Mouse (Mus musculus) forebrain, embryonic 14.5 days (tissue): Measurements from ENCODE around the gene Slc19a2. TPM values are rescaled to one million over a fixed set of nuclear protein-coding genes. Genes with fewer than 3 reads are reported as not detected.

Experiments
- ATAC-seq: fragments of 200-750 bp; cut with Nextera tagmentation; 2 replicates; pipeline ENCODE4 v1.8.0; 2017; ENCODE audit warnings: mild to moderate bottlenecking, moderate library complexity
- DNase-seq: peaks from one replicate; pipeline ENCODE4 v3.0.0-alpha.2; 2015; ENCODE audit warnings: low spot score
- H3K27ac ChIP-seq: fragments of 300-500 bp; sonication (generic); 2 replicates; pipeline ENCODE4 v1.5.1; 2014; ENCODE audit warnings: low read depth, mild to moderate bottlenecking, control low read depth, low read length, moderate library complexity
- H3K27me3 ChIP-seq: fragments of 300-500 bp; sonication (generic); replicated peaks from 2 replicates; pipeline ENCODE4 v1.6.1; 2014; ENCODE audit warnings: low read length, control low read depth, mixed read lengths; ENCODE audit not compliant: control insufficient read depth, insufficient read depth
- H3K36me3 ChIP-seq: fragments of 300-500 bp; sonication (generic); 2 replicates; pipeline ENCODE4 v1.6.1; 2014; ENCODE audit warnings: low read length, control low read depth; ENCODE audit not compliant: control insufficient read depth, insufficient read depth
- H3K4me1 ChIP-seq: fragments of 300-500 bp; sonication (generic); 2 replicates; pipeline ENCODE4 v1.6.1; 2014; ENCODE audit warnings: antibody characterized with exemption, low read length, control low read depth; ENCODE audit not compliant: control insufficient read depth, insufficient read depth
- H3K4me2 ChIP-seq: fragments of 300-500 bp; sonication (generic); 2 replicates; pipeline ENCODE4 v1.6.1; 2014; ENCODE audit warnings: mild to moderate bottlenecking, control low read depth, low read length
- H3K4me3 ChIP-seq: fragments of 300-500 bp; sonication (generic); 2 replicates; pipeline ENCODE4 v1.5.1; 2014; ENCODE audit warnings: low read depth, low read length, control low read depth
- H3K9ac ChIP-seq: fragments of 300-500 bp; sonication (generic); 2 replicates; pipeline ENCODE4 v1.6.1; 2014; ENCODE audit warnings: mild to moderate bottlenecking, low read length, control low read depth, moderate library complexity
- H3K9me3 ChIP-seq: fragments of 300-500 bp; sonication (generic); replicated peaks from 2 replicates; pipeline ENCODE4 v1.6.1; 2016; ENCODE audit warnings: low read length, control low read depth, mixed read lengths; ENCODE audit not compliant: control insufficient read depth
- WGBS: fragments of 180-500 bp; shearing (Covaris S2); extraction: QIAGEN DNeasy Blood & Tissue Kit; methylation state at CpG from one replicate; pipeline ENCODE4 v1.1.7; 2014; 5-methylcytosine and 5-hydroxymethylcytosine counted together
- polyA plus RNA-seq: library from polyadenylated mRNA; unstranded; fragments of >200 nt; fragmentation: Nextera tagmentation; extraction: Ambion mirVana; gene quantifications from 2 replicates; pipeline ENCODE4 v1.2.1, GENCODE M21; 2014

The Slc19a2 gene
- 6.7 and 7.2 TPM in 2 replicates for polyA plus RNA-seq

- ATAC-seq, result peak; percentile 95
- peak within 1 kb of the TSS; percentile 67; the same call in 1 of the 2 replicates for H3K27ac ChIP-seq
- WGBS, result under 1% methylated on average over 53 of the region's 79 CpGs
Measured at GRCm38 (mm10) chr1:164248465-164249331, at the start of gene Slc19a2. TSS of gene Slc19a2 (plus strand) at chr1:164249046.

DNA sequence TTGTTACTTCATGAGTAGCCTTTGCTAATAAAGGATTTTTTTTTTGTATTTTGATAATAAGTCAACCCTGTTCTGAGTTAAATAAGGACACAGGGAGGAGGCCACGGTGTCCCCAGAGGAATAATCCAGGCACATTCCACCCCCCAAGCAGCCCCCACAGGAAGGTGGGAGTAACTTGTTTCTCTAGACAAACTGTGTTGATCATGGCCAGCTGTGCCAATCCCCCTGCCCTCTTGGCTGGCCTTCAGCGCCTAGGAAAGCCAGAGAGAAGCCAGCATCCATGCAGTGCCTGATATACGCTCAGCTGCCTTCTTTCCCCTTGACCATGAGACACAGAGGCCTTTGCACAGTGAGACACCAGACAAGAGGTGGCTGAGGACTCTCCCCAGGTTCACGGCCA, 49.3 kb upstream of the Slc19a2 start:
- no peaks in the 10 kb centered on the region for H3K4me1 ChIP-seq
- no peak for ATAC-seq
- no peak for DNase-seq
- no peaks in the 10 kb centered on the region for H3K9me3 ChIP-seq
- H3K4me2 ChIP-seq, result no peak overlapping the region
- no peak overlapping the region for H3K27ac ChIP-seq
- no peaks in the 10 kb centered on the region for H3K27me3 ChIP-seq
- no peak overlapping the region for H3K4me3 ChIP-seq
- no peak overlapping the region for H3K9ac ChIP-seq
- whole genome bisulfite sequencing, result 90% methylated on average over 4 of the region's 4 CpGs
- H3K36me3 ChIP-seq, result no peaks in the 10 kb centered on the region

More at GRCm38 (mm10) chr1:164248465-164249331, at the start of gene Slc19a2:
- Histone ChIP-seq H3K36me3 (no peaks in the 10 kb centered on the region), H3K27me3 (no peaks in the 10 kb centered on the region), H3K9me3 (no peaks in the 10 kb centered on the region), H3K4me3 (peak within 1 kb of the TSS; percentile 75), H3K4me1 (peaks cover 14% of the 10 kb centered on the region), H3K4me2 (peak within 1 kb of the TSS; percentile 84), H3K9ac (peak within 1 kb of the TSS; percentile 75)
- peak; percentile 97 for DNase-seq

- Histone ChIP-seq H3K27ac (no peak overlapping the region), H3K27me3 (no peaks in the 10 kb centered on the region), H3K9ac (no peak overlapping the region), H3K4me2 (no peak overlapping the region), H3K36me3 (no peaks in the 10 kb centered on the region), H3K4me1 (no peaks in the 10 kb centered on the region), H3K4me3 (no peak overlapping the region), H3K9me3 (no peaks in the 10 kb centered on the region)
- WGBS, result 85% methylated on average over 2 of the region's 2 CpGs
- ATAC-seq (no peak), DNase-seq (no peak)
Measured at GRCm38 (mm10) chr1:164208437-164208836, 40.4 kb upstream of the Slc19a2 start.

DNA sequence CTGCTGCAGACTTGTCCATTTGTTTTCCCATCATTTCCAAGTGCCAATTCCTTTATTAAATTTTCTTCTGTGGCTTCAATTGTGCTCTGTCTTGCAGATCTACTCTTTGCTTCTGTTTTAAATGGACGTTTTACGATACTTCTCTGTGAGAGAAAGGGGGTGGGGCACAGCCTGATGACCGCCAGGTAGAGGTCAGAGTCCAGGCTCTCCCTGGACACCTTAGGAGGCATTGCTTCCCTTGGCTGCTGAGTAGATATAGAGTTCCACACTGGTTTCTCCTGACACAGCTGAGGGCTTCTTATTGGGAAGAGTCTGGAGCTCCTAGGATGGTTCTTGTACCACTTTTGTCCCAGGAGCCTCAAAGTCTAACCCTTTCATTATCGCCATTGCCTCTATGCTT, 37.9 kb upstream of the Slc19a2 start:
- WGBS, result 90% methylated on average over 4 of the region's 4 CpGs
- no peak for DNase-seq
- H3K36me3 ChIP-seq, result no peaks in the 10 kb centered on the region

DNA sequence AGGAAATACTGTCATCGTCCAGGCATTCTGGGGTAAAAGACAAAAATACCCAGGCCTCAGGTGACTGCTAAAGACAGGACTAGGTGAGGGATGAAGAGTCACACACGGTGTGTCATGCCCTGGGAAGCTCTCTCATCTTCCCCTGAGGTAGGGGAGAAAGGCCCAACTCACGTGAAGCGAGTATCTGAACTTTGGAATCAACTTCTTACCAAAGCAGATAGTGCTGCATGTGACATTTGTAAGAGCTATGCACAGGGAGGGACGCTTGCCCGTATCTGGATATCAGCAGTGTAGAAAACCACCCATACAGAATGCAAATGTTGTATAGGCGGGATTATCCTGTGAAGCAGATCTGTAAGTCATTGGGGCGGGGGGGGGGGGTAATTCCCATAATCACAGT, 36.2 kb upstream of the Slc19a2 start:
- Histone ChIP-seq H3K36me3 (no peaks in the 10 kb centered on the region), H3K27ac (no peak overlapping the region), H3K4me1 (no peaks in the 10 kb centered on the region), H3K9me3 (no peaks in the 10 kb centered on the region), H3K9ac (no peak overlapping the region), H3K27me3 (no peaks in the 10 kb centered on the region), H3K4me2 (no peak overlapping the region), H3K4me3 (no peak overlapping the region)
- DNase-seq (no peak), ATAC-seq (no peak)
- 87% methylated on average over 8 of the region's 8 CpGs for WGBS

More for the DNA sequence above, 37.9 kb upstream of the Slc19a2 start:
- Histone ChIP-seq H3K4me1 (no peaks in the 10 kb centered on the region), H3K4me2 (no peak overlapping the region), H3K27ac (no peak overlapping the region), H3K9me3 (no peaks in the 10 kb centered on the region), H3K9ac (no peak overlapping the region), H3K27me3 (no peaks in the 10 kb centered on the region), H3K4me3 (no peak overlapping the region)
- no peak for ATAC-seq

GRCm38 (mm10) chr1:164214190-164214589, 34.7 kb upstream of the Slc19a2 start:
- Histone ChIP-seq H3K27me3 (no peaks in the 10 kb centered on the region), H3K4me2 (no peak overlapping the region), H3K4me1 (no peaks in the 10 kb centered on the region), H3K4me3 (no peak overlapping the region), H3K36me3 (no peaks in the 10 kb centered on the region), H3K27ac (no peak overlapping the region), H3K9me3 (no peaks in the 10 kb centered on the region), H3K9ac (no peak overlapping the region)
- no peak for ATAC-seq
- 60% methylated on average over 8 of the region's 8 CpGs for WGBS
- DNase-seq, result no peak

GRCm38 (mm10) chr1:164215097-164215496, 33.7 kb upstream of the Slc19a2 start:
- no peak overlapping the region for H3K27ac ChIP-seq
- H3K4me1 ChIP-seq, result no peaks in the 10 kb centered on the region
- H3K27me3 ChIP-seq, result no peaks in the 10 kb centered on the region
- H3K9ac ChIP-seq, result no peak overlapping the region
- no peaks in the 10 kb centered on the region for H3K36me3 ChIP-seq
- no peak for DNase-seq
- no peak overlapping the region for H3K4me3 ChIP-seq
- WGBS, result 87% methylated on average over 3 of the region's 3 CpGs
- H3K9me3 ChIP-seq, result no peaks in the 10 kb centered on the region
- no peak overlapping the region for H3K4me2 ChIP-seq
- no peak for ATAC-seq

- Histone ChIP-seq H3K4me1 (no peaks in the 10 kb centered on the region), H3K4me2 (no peak overlapping the region), H3K27ac (no peak overlapping the region), H3K36me3 (no peaks in the 10 kb centered on the region), H3K9me3 (no peaks in the 10 kb centered on the region), H3K27me3 (no peaks in the 10 kb centered on the region), H3K9ac (no peak overlapping the region), H3K4me3 (no peak overlapping the region)
- 76% methylated on average over 6 of the region's 6 CpGs for WGBS
- ATAC-seq (no peak), DNase-seq (no peak)
Measured at GRCm38 (mm10) chr1:164215540-164215939, 33.3 kb upstream of the Slc19a2 start.
